Mouse (Mus musculus): ENCODE data around the gene Tbc1d9. TPM values are rescaled to one million over a fixed set of nuclear protein-coding genes. Genes with fewer than 3 reads are reported as not detected.
"Not testable (repeated sequence)": the region's sequence is repeated elsewhere in the genome, so short reads cannot be mapped to it uniquely, and the experiment has no call there.

Gene Tbc1d9
- polyA plus RNA-seq, 1 experiment from 2014 or later: 16.1 TPM

DNA sequence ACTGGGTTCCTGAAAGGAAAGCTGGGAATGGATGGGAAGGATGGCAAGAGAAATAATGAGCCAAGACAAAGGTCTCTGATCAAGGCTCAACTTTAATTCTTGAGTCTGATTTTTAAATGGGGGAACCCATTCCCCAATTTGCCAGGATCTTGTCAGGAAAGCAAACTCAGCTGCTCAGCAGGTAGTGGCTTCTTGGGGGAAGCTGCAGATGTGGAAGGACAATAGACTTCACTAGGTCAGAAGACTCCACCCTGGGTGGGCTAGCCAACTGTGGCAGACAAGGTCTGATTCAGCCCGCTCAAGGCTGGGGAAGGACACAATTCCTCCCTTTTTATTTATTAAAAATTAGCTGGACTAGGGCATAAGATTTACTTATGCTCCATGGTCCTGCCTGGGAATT lies 139.8 kb downstream of the Tbc1d9 start:
- ATAC-seq (replicated peaks): no peak
- WGBS: 95% methylated on average over 1 of the region's 1 CpGs

GRCm38 (mm10) chr8:83309836-83310235 lies 144.7 kb downstream of the Tbc1d9 start:
- no peak overlapping the region for H3K27ac ChIP-seq (replicated peaks)
- WGBS: 80% methylated on average over 6 of the region's 6 CpGs

More for the DNA sequence above, 139.8 kb downstream of the Tbc1d9 start:
- H3K9ac ChIP-seq (replicated peaks): no peak overlapping the region
- H3K4me3 ChIP-seq: no peak overlapping the region
- H3K36me3 ChIP-seq: no peaks in the 10 kb centered on the region
- H3K4me2 ChIP-seq (replicated peaks): no peak overlapping the region
- no peaks in the 10 kb centered on the region for H3K27me3 ChIP-seq
- no peaks in the 10 kb centered on the region for H3K9me3 ChIP-seq
- H3K4me1 ChIP-seq: no peaks in the 10 kb centered on the region
- no peak overlapping the region for H3K27ac ChIP-seq (replicated peaks)

DNA sequence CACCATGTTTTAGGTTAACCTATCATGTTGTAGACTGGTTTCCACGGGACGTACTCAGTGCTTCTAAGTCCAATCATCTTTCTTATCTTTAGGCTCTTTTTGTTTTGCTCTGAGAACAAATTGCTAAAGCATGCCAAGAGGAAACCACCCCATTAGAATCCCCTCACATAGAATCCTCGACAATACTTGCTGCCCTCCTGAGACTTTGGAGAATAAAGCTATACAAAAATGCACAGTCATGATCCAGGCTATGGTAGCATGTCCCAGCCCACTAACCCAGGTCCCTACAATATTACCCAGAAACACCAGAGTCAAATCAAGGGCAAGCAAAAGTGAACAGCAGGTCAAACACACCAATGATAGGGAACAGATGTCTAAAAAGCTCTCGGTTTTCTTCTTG lies 149.9 kb downstream of the Tbc1d9 start:
- not testable (repeated sequence) for H3K4me1 ChIP-seq; ATAC-seq (replicated peaks); H3K4me3 ChIP-seq; H3K4me2 ChIP-seq (replicated peaks); H3K27me3 ChIP-seq; H3K27ac ChIP-seq (replicated peaks); H3K9me3 ChIP-seq; H3K9ac ChIP-seq (replicated peaks)
- peaks cover 43% of the 10 kb centered on the region for H3K36me3 ChIP-seq
- 87% methylated on average over 4 of the region's 4 CpGs for WGBS

More at GRCm38 (mm10) chr8:83309836-83310235, 144.7 kb downstream of the Tbc1d9 start:
- no peak for ATAC-seq (replicated peaks)
- Histone ChIP-seq H3K9ac (replicated peaks) (no peak overlapping the region), H3K36me3 (peaks cover 7% of the 10 kb centered on the region; the same call in 1 of the 2 replicates), H3K27me3 (no peaks in the 10 kb centered on the region), H3K9me3 (no peaks in the 10 kb centered on the region), H3K4me2 (replicated peaks) (no peak overlapping the region), H3K4me3 (no peak overlapping the region), H3K4me1 (no peaks in the 10 kb centered on the region)

GRCm38 (mm10) chr8:83315691-83316090 lies 150.5 kb downstream of the Tbc1d9 start:
- ATAC-seq (replicated peaks): no peak

GRCm38 (mm10) chr8:83320543-83320942 lies 155.4 kb downstream of the Tbc1d9 start:
- no peak overlapping the region for H3K27ac ChIP-seq (replicated peaks)
- H3K4me1 ChIP-seq: no peaks in the 10 kb centered on the region
- H3K4me3 ChIP-seq: no peak overlapping the region
- peaks cover 71% of the 10 kb centered on the region for H3K36me3 ChIP-seq
- H3K27me3 ChIP-seq: no peaks in the 10 kb centered on the region
- no peak for ATAC-seq (replicated peaks)
- no peak overlapping the region for H3K4me2 ChIP-seq (replicated peaks)
- 40% methylated on average over 3 of the region's 3 CpGs for WGBS
- H3K9me3 ChIP-seq: no peaks in the 10 kb centered on the region
- H3K9ac ChIP-seq (replicated peaks): no peak overlapping the region

More at GRCm38 (mm10) chr8:83315691-83316090, 150.5 kb downstream of the Tbc1d9 start:
- Histone ChIP-seq H3K4me3 (no peak overlapping the region), H3K9ac (replicated peaks) (no peak overlapping the region), H3K4me1 (no peaks in the 10 kb centered on the region), H3K4me2 (replicated peaks) (no peak overlapping the region), H3K36me3 (peaks cover 47% of the 10 kb centered on the region), H3K9me3 (no peaks in the 10 kb centered on the region), H3K27me3 (no peaks in the 10 kb centered on the region), H3K27ac (replicated peaks) (no peak overlapping the region)
- 83% methylated on average over 2 of the region's 2 CpGs for WGBS

DNA sequence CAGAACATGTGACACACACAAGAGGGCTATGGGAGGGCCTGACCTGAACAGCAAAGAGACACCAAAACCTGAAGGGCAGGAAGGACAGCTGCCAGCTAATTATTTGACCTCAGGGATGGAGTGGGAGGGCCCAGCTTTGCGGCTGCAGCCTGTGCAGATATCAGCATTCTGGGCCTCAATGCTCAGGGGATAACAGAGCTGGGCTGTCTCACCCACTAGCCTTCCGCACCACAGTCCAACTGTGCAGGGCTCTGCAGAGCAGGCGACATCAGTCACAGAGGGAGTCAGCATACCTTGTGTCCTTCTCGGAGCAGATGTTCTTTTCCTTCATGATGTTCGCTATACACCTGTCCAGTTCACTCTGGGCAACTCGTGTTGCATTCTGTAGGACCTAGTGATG lies 157.2 kb downstream of the Tbc1d9 start:
- WGBS: 94% methylated on average over 6 of the region's 6 CpGs
- Histone ChIP-seq H3K27me3 (no peaks in the 10 kb centered on the region), H3K4me3 (no peak overlapping the region), H3K9ac (replicated peaks) (no peak overlapping the region), H3K9me3 (no peaks in the 10 kb centered on the region), H3K27ac (replicated peaks) (no peak overlapping the region), H3K4me1 (no peaks in the 10 kb centered on the region), H3K36me3 (peaks cover 61% of the 10 kb centered on the region), H3K4me2 (replicated peaks) (no peak overlapping the region)
- ATAC-seq (replicated peaks): no peak

Other genes starting within 250 kb of the Tbc1d9 start
- 5.5 and 8.1 TPM in 2 replicates for gene Gm10645, start 818 bp downstream of the Tbc1d9 start, polyA plus RNA-seq (2015; fragmentation: Nextera tagmentation; extraction: Ambion mirVana)
- 0.18 and 0.23 TPM in 2 replicates for gene Ucp1, start 125.0 kb downstream of the Tbc1d9 start, polyA plus RNA-seq (2015; fragmentation: Nextera tagmentation; extraction: Ambion mirVana)
- gene Elmod2, start 167.1 kb downstream of the Tbc1d9 start, polyA plus RNA-seq (2015; fragmentation: Nextera tagmentation; extraction: Ambion mirVana): 28.3 and 29.9 TPM in 2 replicates
- not detected in 2 replicates for gene Mgat4d, start 183.1 kb downstream of the Tbc1d9 start, polyA plus RNA-seq (2015; fragmentation: Nextera tagmentation; extraction: Ambion mirVana)
- 6.2 and 6.3 TPM in 2 replicates for gene Clgn, start 224.5 kb downstream of the Tbc1d9 start, polyA plus RNA-seq (2015; fragmentation: Nextera tagmentation; extraction: Ambion mirVana)

Data from forebrain, embryonic 15.5 days (tissue).